Mouse (Mus musculus) liver, adult (tissue): Measurements from ENCODE around the gene Carnmt1.

Experiments
- GATA4 ChIP-seq: IDR thresholded peaks from 2 replicates; pipeline ENCODE4 v1.6.1; 2014; ENCODE audit warnings: mild to moderate bottlenecking, low read length; ENCODE audit not compliant: insufficient replicate concordance

Carnmt1 gene

GRCm38 (mm10) chr19:18672498-18672897, 1.9 kb downstream of the Carnmt1 start:
- no peak for TF ChIP-seq GATA4

GRCm38 (mm10) chr19:18673116-18673515, 2.6 kb downstream of the Carnmt1 start:
- no peak for TF ChIP-seq GATA4

- TF ChIP-seq GATA4 = no peak
These were observed 11.6 kb downstream of the Carnmt1 start for GRCm38 (mm10) chr19:18682142-18682541.

GRCm38 (mm10) chr19:18687556-18687955, 17.0 kb downstream of the Carnmt1 start:
- TF ChIP-seq GATA4 = no peak

- no peak for TF ChIP-seq GATA4
These were observed 21.6 kb downstream of the Carnmt1 start for GRCm38 (mm10) chr19:18692176-18692575.

- no peak for TF ChIP-seq GATA4
These were observed 22.2 kb downstream of the Carnmt1 start for GRCm38 (mm10) chr19:18692768-18693167.

GRCm38 (mm10) chr19:18695116-18695515, 24.6 kb downstream of the Carnmt1 start:
- TF ChIP-seq GATA4 = no peak

GRCm38 (mm10) chr19:18695552-18695951, 25.0 kb downstream of the Carnmt1 start:
- no peak for TF ChIP-seq GATA4

GRCm38 (mm10) chr19:18708101-18708500, 37.5 kb downstream of the Carnmt1 start:
- no peak for TF ChIP-seq GATA4

GRCm38 (mm10) chr19:18710903-18711302, 40.3 kb downstream of the Carnmt1 start:
- no peak for TF ChIP-seq GATA4

GRCm38 (mm10) chr19:18711589-18711988, 41.0 kb downstream of the Carnmt1 start:
- no peak for TF ChIP-seq GATA4

GRCm38 (mm10) chr19:18712153-18712865, 41.7 kb downstream of the Carnmt1 start:
- TF ChIP-seq GATA4 = no peak

GRCm38 (mm10) chr19:18712866-18713300, 42.3 kb downstream of the Carnmt1 start, which contains the start of gene D030056L22Rik:
D030056L22Rik (plus strand) TSS chr19:18713193.
- peak; percentile 34; the same call in 1 of the 2 replicates for TF ChIP-seq GATA4

- no peak for TF ChIP-seq GATA4
These were observed 45.8 kb downstream of the Carnmt1 start for GRCm38 (mm10) chr19:18716374-18716773.

- TF ChIP-seq GATA4 = no peak
These were observed 49.8 kb downstream of the Carnmt1 start for GRCm38 (mm10) chr19:18720337-18720736.

- no peak for TF ChIP-seq GATA4
These were observed 54.6 kb downstream of the Carnmt1 start for GRCm38 (mm10) chr19:18725186-18725585.

GRCm38 (mm10) chr19:18730255-18730654, 59.7 kb downstream of the Carnmt1 start:
- no peak for TF ChIP-seq GATA4
